Mouse (Mus musculus) frontal cortex, postnatal 25 days (tissue): ENCODE results near the gene Atp2b2.

Experiments used
- DNase-seq, 2 experiments: peaks; one replicate each; pipeline ENCODE4 v3.0.0; 2022; ENCODE audit warnings: low spot score in 2 of 2

Gene Atp2b2

DNA sequence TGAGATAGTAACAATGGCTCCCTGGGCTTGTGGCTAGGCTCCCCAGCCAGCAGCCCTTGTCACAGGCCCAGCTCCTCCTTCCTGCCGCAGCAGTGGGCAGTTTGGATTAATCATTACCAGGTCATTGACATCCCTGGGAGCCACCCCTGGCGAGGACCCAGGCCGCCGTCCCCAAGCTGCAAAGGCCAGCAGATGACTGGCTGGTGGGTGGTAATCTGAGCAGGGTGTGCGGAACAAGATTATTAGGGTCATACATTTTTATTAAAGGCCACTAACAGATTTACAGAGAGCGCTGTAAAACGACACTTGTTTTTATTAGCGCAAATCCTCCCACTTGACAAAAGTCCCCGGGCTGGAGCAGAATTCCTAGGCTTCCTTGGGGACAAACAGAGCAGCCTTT, 29.6 kb downstream of the Atp2b2 start:
- DNase-seq: no peak

DNA sequence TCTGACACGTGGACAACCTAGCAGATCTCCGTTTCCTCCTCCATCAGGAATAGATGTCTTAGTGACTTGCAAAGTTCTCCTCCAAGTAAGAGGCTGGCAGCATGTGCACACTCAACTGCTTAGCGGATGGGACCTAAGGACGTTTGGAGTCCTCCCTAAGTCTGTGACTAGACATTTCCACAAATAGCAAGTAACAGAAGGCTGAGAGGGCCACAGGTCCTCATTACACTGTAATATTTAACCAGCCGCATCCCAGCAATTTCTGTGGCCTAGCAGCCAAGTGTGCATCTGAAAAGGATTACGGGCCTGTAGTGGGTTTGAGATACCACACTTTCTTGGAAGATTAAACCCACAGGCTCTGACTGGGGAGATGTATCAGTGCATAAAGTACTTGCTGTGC, 30.4 kb downstream of the Atp2b2 start:
- DNase-seq: no peak

DNA sequence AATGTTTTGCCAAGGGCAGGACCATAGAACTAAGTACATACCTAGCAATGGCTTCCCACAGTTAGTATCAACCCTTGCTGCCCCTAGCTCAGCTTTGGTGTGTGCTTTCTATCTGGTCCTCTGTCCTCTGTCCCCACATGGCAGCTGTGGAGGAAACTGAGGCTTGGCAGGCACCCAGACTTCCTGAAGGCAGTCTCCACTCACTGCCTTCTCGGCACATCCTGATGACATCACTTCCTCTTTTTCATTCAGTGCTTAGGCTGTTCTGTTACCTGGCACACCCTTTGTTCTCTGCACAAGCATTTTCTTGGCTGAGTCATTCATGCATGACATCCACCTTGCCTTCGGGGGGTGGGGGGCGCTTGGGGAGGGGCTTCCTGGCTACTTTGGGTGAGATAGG, 38.6 kb downstream of the Atp2b2 start:
- no peak for DNase-seq

DNA sequence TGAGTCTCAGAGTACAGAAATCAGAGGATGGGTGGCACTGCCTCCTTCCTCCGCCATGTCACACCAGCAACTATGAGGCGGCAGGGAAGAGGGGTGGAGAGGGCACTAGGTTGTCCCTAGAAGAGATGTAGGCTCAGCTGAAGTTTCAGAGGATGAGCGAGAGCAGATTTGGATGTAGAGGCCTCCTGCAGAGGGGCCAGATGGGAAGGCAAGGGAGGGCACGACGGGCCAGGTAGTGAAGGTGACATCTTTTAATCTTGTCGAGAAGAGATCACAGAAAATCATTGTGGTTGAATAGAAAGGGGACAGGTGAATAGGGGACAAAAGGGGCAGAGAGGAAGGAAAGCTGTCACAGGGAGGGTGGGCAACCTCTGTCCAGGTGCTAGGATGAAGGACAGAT, 41.5 kb downstream of the Atp2b2 start:
- DNase-seq: no peak

DNA sequence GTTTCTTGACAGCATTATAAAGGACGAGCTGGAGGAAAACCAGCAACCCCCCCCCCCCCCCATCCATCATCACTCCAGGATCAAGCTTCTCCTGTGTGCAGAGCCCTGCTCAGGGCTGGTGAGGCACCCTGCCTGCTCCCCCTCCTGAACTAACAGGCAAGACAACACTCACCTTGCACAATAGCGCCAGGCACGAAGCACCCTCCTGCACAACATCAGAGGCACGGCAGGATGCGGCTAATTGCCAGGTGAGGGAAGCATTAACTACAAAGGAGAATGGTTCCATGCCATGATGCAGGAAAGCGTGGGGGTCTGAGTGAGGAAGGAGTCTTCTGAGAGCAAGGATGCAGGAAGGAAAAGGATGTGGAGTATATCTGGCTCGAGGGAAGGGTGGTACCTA, 42.1 kb downstream of the Atp2b2 start:
- DNase-seq: no peak

DNA sequence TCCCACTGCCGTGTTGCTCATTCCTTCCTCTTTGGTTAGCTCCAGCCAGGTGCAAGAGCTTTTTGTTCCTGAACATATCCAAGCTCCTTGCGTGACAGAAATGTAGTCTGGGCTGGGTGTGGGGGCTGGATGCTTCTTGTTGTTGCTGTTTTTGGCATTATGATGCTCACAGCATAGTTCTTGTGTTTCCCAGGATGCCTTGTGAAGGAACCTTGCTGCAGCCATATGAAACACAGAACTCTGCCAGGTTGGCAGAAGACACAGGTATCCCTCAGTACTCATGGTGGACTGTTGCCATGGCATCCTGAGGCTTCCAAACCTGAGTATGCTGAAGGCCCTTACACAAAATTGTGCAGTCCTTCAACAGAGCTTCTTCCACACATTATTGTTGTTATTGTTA, 44.0 kb downstream of the Atp2b2 start:
- DNase-seq: no peak

DNA sequence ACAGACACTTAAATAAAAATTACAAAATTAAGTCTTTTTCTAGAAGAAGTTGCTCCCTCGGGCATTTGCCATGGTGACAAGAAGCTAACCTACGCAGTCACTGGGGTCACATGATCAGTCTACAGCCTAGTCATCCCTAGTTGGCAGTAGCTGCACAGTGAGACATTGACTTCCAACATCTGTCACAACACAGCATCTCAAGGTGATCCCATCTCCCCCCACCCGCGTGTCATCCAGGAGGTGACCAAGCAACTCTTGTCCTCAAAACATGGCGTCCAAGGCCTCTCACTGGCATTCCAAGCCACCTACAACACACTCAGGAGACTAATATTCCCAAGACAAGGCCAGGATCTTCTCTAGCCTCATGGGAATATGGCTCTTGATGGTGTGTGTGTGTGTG, 48.2 kb downstream of the Atp2b2 start:
- DNase-seq: no peak

DNA sequence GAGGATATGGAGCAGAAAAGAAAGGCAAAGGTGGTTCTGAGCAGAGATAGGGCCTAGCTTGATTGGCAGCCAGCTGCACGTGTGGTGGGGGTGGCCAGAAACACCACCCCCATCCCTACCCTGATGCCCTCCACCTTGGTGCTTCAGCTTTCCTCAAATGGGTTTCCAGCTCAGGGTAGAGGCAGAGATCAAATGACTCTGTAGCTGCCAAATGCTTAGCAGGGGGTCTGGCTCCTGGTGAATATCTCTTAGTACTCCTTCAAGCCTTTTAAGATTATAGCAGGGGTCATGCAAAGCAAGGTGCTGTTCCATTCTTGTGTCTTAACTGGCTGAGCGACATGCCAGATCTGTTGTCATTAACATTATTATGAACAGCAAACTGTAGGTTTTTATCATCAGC, 50.3 kb downstream of the Atp2b2 start:
- DNase-seq: no peak

DNA sequence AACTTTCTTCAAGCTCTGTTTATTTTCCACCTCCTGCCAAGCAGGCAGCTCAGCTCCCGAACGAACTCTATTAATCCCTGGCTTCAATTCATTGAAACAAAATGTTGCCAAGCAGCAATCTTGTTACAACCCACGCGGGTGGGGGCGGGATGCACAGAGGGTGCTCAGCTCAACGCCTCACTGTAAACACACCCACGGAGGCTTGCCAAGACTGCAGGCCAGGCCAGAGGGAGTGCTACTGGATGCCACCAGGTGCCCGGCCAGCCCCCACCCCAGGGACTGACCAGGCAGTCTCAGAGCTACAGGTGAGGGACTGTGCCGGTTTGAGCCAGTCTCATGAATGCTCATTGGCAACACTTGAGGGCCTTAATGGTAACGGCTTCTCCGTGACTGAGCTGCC, 50.9 kb downstream of the Atp2b2 start:
- peak; percentile 55 to 72 for DNase-seq

DNA sequence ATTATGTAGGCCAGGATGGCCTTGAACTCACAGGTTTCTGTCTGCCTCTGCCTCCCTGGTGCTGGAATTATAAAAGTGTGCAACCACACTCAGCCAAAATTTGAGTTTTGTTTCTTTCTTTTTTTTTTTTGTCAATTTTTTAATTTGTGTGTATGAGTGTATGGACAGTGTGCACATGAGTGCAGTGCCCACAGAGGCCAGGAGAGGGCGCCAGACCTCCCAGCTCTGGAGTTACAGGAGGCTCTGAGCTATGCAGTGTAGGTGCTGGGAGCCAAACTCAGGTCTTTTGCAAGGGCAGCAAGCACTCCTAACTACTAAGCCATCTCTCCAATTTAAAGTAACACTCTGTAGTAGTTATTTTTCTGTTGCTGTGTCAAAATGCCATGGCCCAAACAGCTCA, 52.4 kb downstream of the Atp2b2 start:
- DNase-seq: no peak

DNA sequence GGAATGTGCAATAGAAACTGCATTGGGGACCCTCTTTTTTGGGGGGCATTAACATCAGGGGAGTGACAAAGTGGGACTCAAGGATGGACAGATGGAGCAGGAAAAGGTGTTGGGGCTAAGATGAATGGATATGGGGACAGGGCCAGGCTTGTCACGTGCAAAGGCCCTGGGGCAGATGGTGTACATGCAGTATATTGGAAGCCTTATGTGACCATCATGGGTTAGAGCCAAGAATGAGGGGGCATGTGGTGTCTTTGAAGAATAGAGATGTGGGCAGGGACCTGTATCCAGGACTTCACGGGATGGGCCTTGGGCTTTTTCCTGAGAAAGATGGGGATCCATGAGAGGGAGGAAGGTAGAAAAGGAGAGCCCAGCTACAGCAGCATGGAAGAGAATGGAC, 53.9 kb downstream of the Atp2b2 start:
- no peak for DNase-seq

DNA sequence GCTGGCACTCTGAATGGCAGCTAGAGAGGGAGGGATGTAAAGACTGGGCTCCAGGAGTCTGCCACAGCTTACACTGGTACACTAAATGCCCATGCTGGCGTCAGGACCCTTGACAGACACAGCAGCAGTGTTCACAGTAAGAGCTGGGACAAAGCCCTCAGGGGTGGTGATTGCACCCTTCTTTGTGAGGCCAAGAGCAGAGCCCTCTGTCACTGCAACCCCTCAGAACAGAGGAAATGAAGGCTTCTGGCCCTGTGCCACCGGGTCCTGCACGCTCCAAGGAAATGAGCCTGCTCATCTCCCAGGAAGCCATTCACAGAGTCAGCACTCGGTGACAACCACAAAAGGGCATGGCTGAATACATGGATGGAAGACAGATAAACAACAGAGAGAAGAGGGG, 55.7 kb downstream of the Atp2b2 start:
- DNase-seq: no peak

DNA sequence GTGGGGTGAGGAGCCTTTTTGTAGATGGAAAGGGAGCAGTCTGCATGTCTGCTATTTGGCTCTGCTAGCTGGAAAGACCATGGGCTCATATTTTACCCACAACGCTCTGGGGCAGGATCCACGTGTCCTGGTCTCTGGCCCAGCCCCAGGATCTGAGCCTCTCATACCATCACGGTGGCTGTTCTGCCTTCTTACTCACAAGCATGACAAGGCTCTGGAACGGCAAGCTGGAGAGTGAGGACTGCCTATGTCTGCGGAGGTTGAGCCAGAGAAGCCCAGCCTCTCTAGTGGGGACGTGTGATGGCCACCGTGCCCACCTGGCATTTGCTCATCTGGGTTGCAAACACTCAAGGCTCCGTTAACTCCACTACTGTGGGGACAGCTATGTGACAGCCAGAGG, 63.7 kb downstream of the Atp2b2 start:
- no peak for DNase-seq

DNA sequence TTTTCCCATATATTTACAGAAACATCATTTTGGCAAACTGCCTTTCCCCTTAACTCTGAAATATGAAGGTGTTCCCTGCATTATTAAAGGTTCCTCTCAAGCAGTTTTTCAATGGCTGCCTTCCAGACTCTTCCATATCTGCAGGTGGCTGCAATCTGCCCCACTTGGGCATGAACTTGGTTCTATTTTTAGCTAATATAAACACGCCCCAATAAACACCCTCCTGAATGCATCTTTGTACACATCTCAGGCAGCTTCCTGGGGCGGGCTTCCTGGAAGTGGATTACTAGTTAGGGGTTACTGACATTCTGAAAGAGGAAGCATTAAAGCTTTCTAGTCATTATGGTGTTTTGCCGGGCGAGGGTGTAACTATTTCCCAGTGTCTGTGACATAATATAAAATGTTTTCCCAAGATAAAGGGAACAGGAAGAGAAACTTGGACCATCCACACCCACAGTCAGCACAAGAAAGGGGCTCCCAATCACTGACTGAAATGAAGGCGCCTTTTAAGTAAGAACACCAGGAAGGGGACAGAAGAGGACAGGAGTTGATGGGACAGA, 64.2 kb downstream of the Atp2b2 start:
- DNase-seq: no peak

DNA sequence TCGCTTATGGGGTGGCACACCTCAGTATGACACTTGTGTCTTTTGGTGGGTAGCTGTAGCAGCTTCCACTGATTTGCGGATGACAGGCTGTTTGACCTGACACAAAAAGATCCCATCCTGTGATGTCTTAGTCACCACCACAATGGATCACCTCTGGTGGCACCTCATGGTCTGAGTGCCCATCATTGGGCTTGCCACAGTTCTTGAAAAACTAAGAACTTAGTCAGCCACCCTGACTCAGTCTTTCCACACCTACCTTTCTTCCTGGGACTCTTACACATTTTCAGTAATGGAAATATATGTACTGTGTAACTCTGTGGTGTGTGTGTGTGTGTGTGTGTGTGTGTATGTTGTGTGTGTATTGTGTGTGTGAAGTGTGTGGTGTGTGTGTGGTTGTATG, 71.5 kb downstream of the Atp2b2 start:
- DNase-seq: no peak

DNA sequence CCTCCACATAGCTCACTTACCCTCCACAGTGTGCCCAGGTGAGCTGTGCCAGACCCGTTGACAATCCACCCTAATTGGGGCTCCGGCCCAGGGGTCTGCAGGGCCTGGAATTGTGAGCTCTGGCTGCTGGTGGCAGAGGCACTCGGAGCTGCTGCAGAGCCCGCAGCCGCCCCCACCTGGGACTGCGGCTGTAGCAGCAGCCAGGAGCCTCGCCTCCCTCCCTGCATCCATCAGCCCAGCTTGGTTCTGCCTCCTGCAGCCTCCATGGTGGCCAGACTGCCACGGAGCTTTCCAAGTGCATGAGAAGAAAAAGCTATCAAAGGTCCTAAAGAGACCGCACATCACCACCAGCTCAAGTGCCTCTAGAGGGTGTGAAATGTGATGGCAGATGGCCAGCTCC, 71.9 kb downstream of the Atp2b2 start:
- no peak for DNase-seq

DNA sequence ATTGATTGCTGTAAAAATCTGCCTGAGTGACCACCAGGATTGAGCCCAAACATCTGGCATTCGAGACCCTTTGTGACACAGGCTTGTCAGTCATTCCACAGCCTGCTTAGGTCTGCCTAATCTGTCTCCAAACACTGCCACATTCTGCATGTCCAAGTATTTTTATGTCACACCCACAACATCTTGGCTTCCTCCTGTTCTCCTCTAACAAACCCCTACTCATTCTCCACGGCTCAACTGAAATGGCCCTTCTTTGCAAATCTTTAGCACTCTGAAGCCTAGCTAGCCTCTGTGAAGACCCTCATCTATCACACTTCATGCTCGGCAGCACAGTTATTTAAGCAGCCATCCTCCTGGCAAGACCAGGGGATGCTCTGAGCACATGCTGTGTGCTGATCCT, 72.7 kb downstream of the Atp2b2 start:
- DNase-seq: no peak

DNA sequence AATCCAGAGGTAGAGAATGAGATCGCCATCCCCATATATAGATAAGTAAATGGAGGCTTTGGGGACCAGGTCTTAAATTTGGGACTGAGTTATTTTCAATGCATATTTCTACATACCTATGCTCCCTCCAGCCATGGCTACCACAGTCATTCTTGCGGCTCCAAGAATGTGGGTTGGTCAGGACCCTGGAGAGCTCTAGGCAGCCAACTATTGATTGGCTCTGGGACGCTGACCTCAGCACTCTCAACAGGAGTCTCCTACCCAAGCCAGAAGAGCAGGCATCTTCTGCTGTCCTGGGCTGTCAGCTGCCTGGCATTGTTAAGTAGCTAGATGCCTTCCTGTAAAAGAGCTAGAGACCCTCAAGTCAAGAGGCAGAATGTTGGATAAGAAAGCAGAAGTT, 79.6 kb downstream of the Atp2b2 start:
- DNase-seq: no peak

DNA sequence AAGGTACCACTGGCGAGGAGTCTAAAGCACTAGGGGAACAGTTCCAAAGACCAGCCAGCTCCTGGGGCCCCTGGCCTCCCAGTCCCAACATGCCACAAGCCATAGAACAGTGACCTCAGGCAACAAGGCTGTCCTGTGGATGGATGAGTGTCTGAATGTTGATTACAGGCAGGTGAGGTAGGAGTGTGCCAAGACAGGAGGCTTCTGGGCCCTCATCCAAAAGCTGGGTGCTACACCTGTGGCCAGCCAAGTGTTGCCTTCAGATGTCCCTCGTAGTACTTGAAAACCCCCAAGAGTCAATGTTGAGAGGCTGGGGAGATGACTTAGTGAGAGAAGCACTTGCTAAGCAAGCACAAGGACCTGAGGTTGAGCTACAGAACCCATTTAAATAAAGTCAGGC, 80.8 kb downstream of the Atp2b2 start:
- DNase-seq: no peak

DNA sequence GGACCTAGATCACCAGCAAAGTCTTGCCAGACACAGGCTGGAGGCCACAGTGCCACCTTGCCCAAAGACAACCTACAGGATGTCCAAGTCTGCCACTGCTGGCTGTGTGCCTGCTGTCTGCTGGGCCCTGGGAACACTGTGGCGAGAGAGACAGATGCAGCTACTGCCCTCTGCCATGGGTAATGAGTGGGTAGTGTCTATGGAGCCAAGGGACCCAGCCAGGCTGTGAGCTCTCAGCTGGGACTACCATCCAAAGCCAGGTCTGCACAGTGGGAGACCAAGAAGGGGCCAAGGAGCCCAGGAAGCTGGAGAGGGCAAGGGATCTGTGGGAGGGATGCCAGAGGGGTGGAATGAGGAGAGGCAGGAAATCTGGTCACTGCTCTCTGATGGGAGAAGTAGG, 83.1 kb downstream of the Atp2b2 start:
- DNase-seq: no peak

DNA sequence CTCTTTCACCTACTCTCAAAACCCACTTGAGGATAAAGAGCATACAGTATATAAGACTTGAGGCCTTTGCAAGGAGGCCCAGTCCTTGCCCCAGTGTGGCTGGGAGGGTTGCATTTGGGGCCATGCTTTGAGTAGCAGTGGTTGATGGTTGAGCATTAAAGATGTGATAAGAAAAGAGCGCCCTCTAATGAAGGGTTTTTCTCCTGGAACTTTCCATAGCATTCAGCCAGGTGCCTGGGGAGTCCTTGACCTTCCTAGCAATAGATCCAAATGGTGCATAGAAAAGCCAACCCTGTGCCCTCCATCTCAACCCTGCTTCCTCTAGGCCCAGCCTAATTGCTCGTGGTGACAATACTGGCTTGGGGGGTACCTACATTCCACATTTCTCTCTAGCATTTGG, 83.7 kb downstream of the Atp2b2 start:
- no peak for DNase-seq

DNA sequence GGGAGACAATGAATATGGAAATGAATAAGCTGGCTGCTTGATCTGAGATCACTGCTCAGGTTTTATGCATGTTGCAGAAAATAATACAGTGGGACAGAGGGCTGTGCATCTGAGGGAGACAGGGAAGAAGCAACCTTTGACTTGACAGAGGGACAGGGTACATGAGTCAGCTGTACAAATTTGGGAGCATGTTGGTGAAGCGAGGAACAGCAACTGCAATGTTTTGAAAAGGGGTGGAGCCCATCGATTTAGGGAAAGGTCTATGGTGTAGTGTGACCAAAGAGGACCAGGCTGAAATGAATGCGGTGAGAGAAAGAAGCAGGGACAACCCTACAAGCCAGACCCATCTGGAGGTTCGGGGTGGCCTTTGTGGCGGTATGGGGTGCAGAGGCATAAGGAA, 84.4 kb downstream of the Atp2b2 start:
- DNase-seq: no peak

DNA sequence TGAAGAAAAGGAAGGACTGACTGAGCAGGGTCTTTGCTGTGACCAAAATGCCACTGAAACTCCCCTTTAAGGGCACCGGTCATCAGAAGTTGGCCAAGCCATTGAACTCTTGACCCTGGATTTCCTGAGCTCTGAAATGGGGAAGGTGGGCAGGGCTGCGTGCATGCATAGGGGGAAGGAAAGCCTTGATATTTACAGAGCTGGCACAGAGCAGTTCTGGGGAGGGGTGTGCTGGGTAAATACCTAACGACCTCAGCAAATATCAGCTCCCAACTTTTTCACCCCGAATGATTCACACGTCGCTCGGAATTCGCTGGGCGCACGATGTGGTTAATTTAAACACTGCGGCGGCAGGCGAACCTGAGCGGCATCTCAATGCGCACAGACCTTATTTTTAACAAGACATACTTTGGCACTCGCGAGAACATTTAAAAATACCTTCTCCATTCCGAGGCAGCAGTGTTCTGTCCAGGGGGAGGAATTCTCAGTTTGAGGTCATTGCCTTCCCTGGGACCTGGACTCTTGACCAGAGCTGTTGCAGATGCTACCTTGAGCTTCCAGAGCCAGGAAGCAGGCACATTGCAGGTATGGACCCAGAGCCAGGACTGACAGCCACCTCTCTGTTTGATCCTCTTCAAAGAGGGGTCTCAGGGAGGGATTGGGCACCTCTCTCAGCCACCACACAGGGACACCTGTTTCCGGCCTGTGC, 85.0 kb downstream of the Atp2b2 start:
- no peak for DNase-seq

DNA sequence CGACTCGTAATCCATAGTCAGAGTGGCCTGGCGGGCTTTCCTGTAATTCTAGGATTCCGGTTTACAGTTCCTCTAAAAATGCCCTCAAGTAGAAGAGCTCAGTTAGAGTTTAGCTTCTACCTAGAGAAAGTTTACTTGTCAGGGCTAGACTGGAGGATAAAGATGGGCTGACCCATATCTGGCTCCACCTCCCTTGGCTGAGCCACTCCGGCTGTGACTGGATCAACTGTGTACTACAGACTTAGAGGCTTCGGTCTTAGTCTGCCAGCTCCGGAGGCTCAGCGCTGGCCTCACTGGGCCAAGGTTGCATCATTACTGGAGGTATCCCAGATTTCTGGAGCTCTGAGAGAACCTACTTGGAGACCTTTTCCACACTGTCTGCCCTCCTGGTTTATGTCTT, 94.9 kb downstream of the Atp2b2 start:
- DNase-seq: no peak
